Mouse (Mus musculus) thymus, adult 2 months (tissue): ENCODE data around the gene Gtf3c6. TPM values are rescaled to one million over a fixed set of nuclear protein-coding genes. Genes with fewer than 3 reads are reported as not detected.

Experiments used
- DNase-seq: peaks from one replicate; pipeline ENCODE4 v3.0.0; 2021
- H3K27ac ChIP-seq: fragments of 200-500 bp; 2 replicates; pipeline ENCODE4 v1.5.1; 2012; ENCODE audit warnings: low read length, control low read depth; ENCODE audit not compliant: control insufficient read depth, insufficient read depth
- H3K27me3 ChIP-seq: fragments of 200-500 bp; 2 replicates; pipeline ENCODE4 v1.6.1; 2012; ENCODE audit warnings: mild to moderate bottlenecking, low read length, moderate library complexity, mixed read lengths; ENCODE audit not compliant: control insufficient read depth, insufficient read depth
- H3K36me3 ChIP-seq: fragments of 200-500 bp; 2 replicates; pipeline ENCODE4 v1.6.1; 2012; ENCODE audit warnings: mild to moderate bottlenecking, low read length, moderate library complexity; ENCODE audit not compliant: control insufficient read depth, insufficient read depth
- H3K4me1 ChIP-seq: fragments of 200-500 bp; replicated peaks from 2 replicates; pipeline ENCODE4 v1.6.1; 2012; ENCODE audit warnings: low read length; ENCODE audit not compliant: control insufficient read depth, insufficient read depth
- H3K4me3 ChIP-seq: fragments of 200-500 bp; 2 replicates; pipeline ENCODE4 v1.5.1; 2012; ENCODE audit warnings: mild to moderate bottlenecking, low read length, control low read depth, moderate library complexity; ENCODE audit not compliant: control insufficient read depth, insufficient read depth
- CTCF ChIP-seq: fragments of 200-500 bp; IDR thresholded peaks from 2 replicates; pipeline ENCODE4 v1.5.1; 2012; ENCODE audit warnings: mild to moderate bottlenecking, control low read depth, low read length, moderate library complexity, borderline replicate concordance; ENCODE audit not compliant: control insufficient read depth, poor library complexity, insufficient read depth; ENCODE audit errors: extremely low read depth
- POLR2A ChIP-seq: fragments of 200-500 bp; IDR thresholded peaks from 2 replicates; pipeline ENCODE4 v1.6.1; 2012; ENCODE audit warnings: mild to moderate bottlenecking, low read length, control low read depth, moderate library complexity; ENCODE audit not compliant: control insufficient read depth, poor library complexity, insufficient read depth; ENCODE audit errors: extremely low read depth
- WGBS: fragments of 180-500 bp; shearing (Covaris S2); methylation state at CpG from one replicate; pipeline ENCODE4 v1.1.7; 2018; 5-methylcytosine and 5-hydroxymethylcytosine counted together
- polyA plus RNA-seq: library from polyadenylated mRNA; depleted of rRNA; stranded (reverse); fragments of >200 nt; gene quantifications from 2 replicates; pipeline ENCODE4 v1.2.3, GENCODE M21; 2012

Gene Gtf3c6
- polyA plus RNA-seq, 1 experiment = 9.3 TPM

- 93% methylated on average over 6 of the region's 6 CpGs for WGBS
- no peak overlapping the region for H3K27ac ChIP-seq
- H3K4me3 ChIP-seq = no peak overlapping the region
- no peak for TF ChIP-seq CTCF
- no peak for TF ChIP-seq POLR2A
- peaks cover 5% of the 10 kb centered on the region for H3K4me1 ChIP-seq
- peaks cover 21% of the 10 kb centered on the region for H3K36me3 ChIP-seq
- H3K27me3 ChIP-seq = no peaks in the 10 kb centered on the region
- no peak for DNase-seq
Measured at GRCm38 (mm10) chr10:40250969-40251368, 6.9 kb downstream of the Gtf3c6 start.

- no peak overlapping the region for H3K4me3 ChIP-seq
- no peak for TF ChIP-seq POLR2A
- TF ChIP-seq CTCF = no peak
- DNase-seq = peak; percentile 45
- H3K4me1 ChIP-seq = peaks cover 5% of the 10 kb centered on the region
- H3K27ac ChIP-seq = no peak overlapping the region
- H3K27me3 ChIP-seq = no peaks in the 10 kb centered on the region
- 90% methylated on average over 9 of the region's 9 CpGs for WGBS
- peaks cover 21% of the 10 kb centered on the region for H3K36me3 ChIP-seq
Measured at GRCm38 (mm10) chr10:40249625-40250024, 8.3 kb downstream of the Gtf3c6 start.

- 22% methylated on average over 11 of the region's 11 CpGs for WGBS
- peaks cover 5% of the 10 kb centered on the region for H3K4me1 ChIP-seq
- H3K27me3 ChIP-seq = no peaks in the 10 kb centered on the region
- TF ChIP-seq POLR2A (no peak), CTCF (no peak)
- no peak overlapping the region for H3K27ac ChIP-seq
- peaks cover 36% of the 10 kb centered on the region for H3K36me3 ChIP-seq
- DNase-seq = no peak
- peak overlapping the region; percentile 99 for H3K4me3 ChIP-seq
Measured at GRCm38 (mm10) chr10:40247166-40247716, 10.7 kb downstream of the Gtf3c6 start.

- Histone ChIP-seq H3K36me3 (peaks cover 36% of the 10 kb centered on the region), H3K27me3 (no peaks in the 10 kb centered on the region), H3K4me3 (peak within 1 kb of the TSS; percentile 99), H3K4me1 (peaks cover 5% of the 10 kb centered on the region), H3K27ac (0 out of 2 replicates have a peak within 1 kb of the TSS, but pooled peaks have one; percentile 4)
- under 1% methylated on average over 54 of the region's 54 CpGs for WGBS
- TF ChIP-seq CTCF = peak; percentile 55
- peak; percentile 40; the same call in 1 of the 2 replicates for TF ChIP-seq POLR2A
- DNase-seq = peak; percentile 75
Measured at GRCm38 (mm10) chr10:40246374-40247165, 11.3 kb downstream of the Gtf3c6 start, which contains the start of gene Rpf2. Gene Rpf2 (minus strand): TSS chr10:40247036.

- H3K27ac ChIP-seq = no peak overlapping the region
- no peak for DNase-seq
- peaks cover 20% of the 10 kb centered on the region for H3K36me3 ChIP-seq
- 98% methylated on average over 5 of the region's 5 CpGs for WGBS
- H3K4me3 ChIP-seq = no peak overlapping the region
- no peaks in the 10 kb centered on the region for H3K27me3 ChIP-seq
- H3K4me1 ChIP-seq = peaks cover 7% of the 10 kb centered on the region
- TF ChIP-seq CTCF = no peak
- TF ChIP-seq POLR2A = no peak
Measured at GRCm38 (mm10) chr10:40237826-40238225, 20.1 kb downstream of the Gtf3c6 start.

- TF ChIP-seq POLR2A (no peak), CTCF (no peak)
- 92% methylated on average over 3 of the region's 3 CpGs for WGBS
- Histone ChIP-seq H3K27ac (peak overlapping the region; percentile 40), H3K4me1 (peaks cover 22% of the 10 kb centered on the region), H3K27me3 (no peaks in the 10 kb centered on the region), H3K36me3 (peaks cover 6% of the 10 kb centered on the region; the same call in 1 of the 2 replicates), H3K4me3 (no peak overlapping the region)
- DNase-seq = no peak
Measured at GRCm38 (mm10) chr10:40233241-40233640, 24.7 kb downstream of the Gtf3c6 start.

GRCm38 (mm10) chr10:40232442-40232841, 25.5 kb downstream of the Gtf3c6 start:
- peaks cover 13% of the 10 kb centered on the region for H3K36me3 ChIP-seq
- H3K4me3 ChIP-seq = no peak overlapping the region; the same call in 1 of the 2 replicates
- 4% methylated on average over 7 of the region's 7 CpGs for WGBS
- TF ChIP-seq POLR2A (peak; percentile 55; the same call in 1 of the 2 replicates), CTCF (no peak)
- peaks cover 22% of the 10 kb centered on the region for H3K4me1 ChIP-seq
- peak overlapping the region; percentile 91 for H3K27ac ChIP-seq
- no peaks in the 10 kb centered on the region for H3K27me3 ChIP-seq
- peak; percentile 62 for DNase-seq
